Mouse (Mus musculus) forebrain, embryonic 12.5 days (tissue): ENCODE measurements around the gene Fhad1. TPM values are rescaled to one million over a fixed set of nuclear protein-coding genes. Genes with fewer than 3 reads are reported as not detected.

ENCODE experiments used
- ATAC-seq: fragments of 200-750 bp; cut with Nextera tagmentation; 2 replicates; pipeline ENCODE4 v1.8.0; 2017; ENCODE audit warnings: moderate TSS enrichment; ENCODE audit not compliant: low FRiP score
- H3K27ac ChIP-seq: fragments of 300-500 bp; sonication (generic); 2 replicates; pipeline ENCODE4 v1.5.1; 2016; ENCODE audit warnings: mild to moderate bottlenecking
- H3K27me3 ChIP-seq: fragments of 300-500 bp; sonication (generic); 2 replicates; pipeline ENCODE4 v1.6.1; 2016; ENCODE audit warnings: mild to moderate bottlenecking
- H3K36me3 ChIP-seq: fragments of 300-500 bp; sonication (generic); replicated peaks from 2 replicates; pipeline ENCODE4 v1.6.1; 2016; ENCODE audit warnings: mild to moderate bottlenecking
- H3K4me1 ChIP-seq: fragments of 300-500 bp; sonication (generic); 2 replicates; pipeline ENCODE4 v1.6.1; 2016
- H3K4me2 ChIP-seq: fragments of 300-500 bp; sonication (generic); 2 replicates; pipeline ENCODE4 v1.6.1; 2016; ENCODE audit warnings: mild to moderate bottlenecking, moderate library complexity
- H3K4me3 ChIP-seq: fragments of 300-500 bp; sonication (generic); replicated peaks from 2 replicates; pipeline ENCODE4 v1.5.1; 2016; ENCODE audit warnings: mild to moderate bottlenecking
- H3K9ac ChIP-seq: fragments of 300-500 bp; sonication (generic); 2 replicates; pipeline ENCODE4 v1.6.1; 2016; ENCODE audit warnings: mild to moderate bottlenecking
- H3K9me3 ChIP-seq: fragments of 300-500 bp; sonication (generic); 2 replicates; pipeline ENCODE4 v1.6.1; 2016
- WGBS: fragments of 180-500 bp; shearing (Covaris S2); methylation state at CpG from one replicate; pipeline ENCODE4 v1.1.7; 2016; 5-methylcytosine and 5-hydroxymethylcytosine counted together
- polyA plus RNA-seq: library from polyadenylated mRNA; unstranded; fragments of >200 nt; fragmentation: Nextera tagmentation; extraction: Ambion mirVana; gene quantifications from 2 replicates; pipeline ENCODE4 v1.2.1, GENCODE M21; 2016

Gene Fhad1
- polyA plus RNA-seq, 1 experiment from 2014 or later: 1.6 TPM

DNA sequence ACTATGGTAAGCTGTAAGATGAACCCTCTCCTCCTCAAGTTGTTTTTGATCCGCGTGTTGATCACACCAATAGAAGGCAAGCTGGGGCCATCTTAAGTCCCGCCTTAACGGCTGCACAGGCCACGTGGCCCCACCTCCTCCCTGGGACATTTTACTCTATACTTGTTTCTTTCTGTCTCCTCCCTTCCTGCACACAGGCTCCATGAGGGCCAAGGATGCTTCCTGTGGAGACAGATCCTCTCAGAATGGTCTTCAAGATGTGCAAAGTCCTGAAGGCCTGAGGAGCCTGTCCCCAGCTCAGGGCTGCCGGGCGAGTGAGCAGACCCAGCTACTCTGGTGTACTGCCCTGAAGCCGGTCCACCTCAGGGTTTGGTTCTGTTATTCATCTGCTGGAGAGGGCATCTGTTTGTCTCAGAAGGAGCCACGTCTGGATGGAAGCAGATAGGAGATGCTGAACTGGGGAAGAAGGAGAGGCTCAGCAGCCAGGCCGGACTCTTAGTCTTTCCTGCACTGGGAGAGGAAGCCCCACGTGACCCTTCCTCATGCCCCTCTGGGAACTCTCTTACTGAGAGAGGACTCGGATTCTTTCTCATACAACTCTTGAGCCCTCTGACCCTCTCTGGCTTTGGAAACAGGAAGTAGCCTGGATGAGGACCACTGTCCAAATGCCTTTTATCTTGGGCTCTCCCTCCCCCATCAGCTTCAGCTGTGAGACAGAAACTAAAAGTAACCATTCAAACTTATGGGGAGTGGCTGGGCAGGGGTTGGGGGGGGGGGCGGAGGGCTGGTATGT is 101.5 kb downstream of the Fhad1 start:
- no peak overlapping the region for H3K9ac ChIP-seq
- H3K27ac ChIP-seq: no peak overlapping the region
- no peak for ATAC-seq
- H3K9me3 ChIP-seq: no peaks in the 10 kb centered on the region
- no peak overlapping the region for H3K4me2 ChIP-seq
- no peaks in the 10 kb centered on the region for H3K36me3 ChIP-seq
- WGBS: 78% methylated on average over 12 of the region's 13 CpGs
- peaks cover 5% of the 10 kb centered on the region; the same call in 1 of the 2 replicates for H3K4me1 ChIP-seq
- H3K27me3 ChIP-seq: no peaks in the 10 kb centered on the region
- no peak overlapping the region for H3K4me3 ChIP-seq

DNA sequence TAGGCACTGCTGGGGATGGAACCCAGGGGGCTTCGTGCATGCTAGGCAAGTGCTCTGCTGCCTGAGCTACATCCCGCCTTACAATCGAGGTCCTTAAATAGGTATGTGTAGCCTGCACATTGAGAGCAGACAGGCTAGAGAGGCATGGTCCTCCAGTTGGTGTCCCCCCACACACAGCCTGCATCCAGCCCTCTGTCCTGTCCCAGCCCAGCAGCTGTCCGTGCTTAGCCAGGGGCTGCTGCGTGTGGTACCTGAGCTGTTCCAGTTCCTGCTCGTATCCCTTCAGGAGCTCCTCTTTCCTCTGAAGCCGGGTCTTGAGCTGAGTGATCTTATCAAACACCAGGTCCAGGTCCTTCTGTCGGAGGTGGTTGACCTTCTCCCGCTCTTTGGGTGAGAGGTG is 110.2 kb downstream of the Fhad1 start:
- WGBS: 80% methylated on average over 9 of the region's 9 CpGs
- H3K36me3 ChIP-seq: no peaks in the 10 kb centered on the region
- H3K4me3 ChIP-seq: no peak overlapping the region
- no peak for ATAC-seq
- no peak overlapping the region for H3K27ac ChIP-seq
- no peaks in the 10 kb centered on the region for H3K27me3 ChIP-seq
- peaks cover 38% of the 10 kb centered on the region for H3K4me1 ChIP-seq
- no peak overlapping the region for H3K9ac ChIP-seq
- no peak overlapping the region for H3K4me2 ChIP-seq
- no peaks in the 10 kb centered on the region for H3K9me3 ChIP-seq

DNA sequence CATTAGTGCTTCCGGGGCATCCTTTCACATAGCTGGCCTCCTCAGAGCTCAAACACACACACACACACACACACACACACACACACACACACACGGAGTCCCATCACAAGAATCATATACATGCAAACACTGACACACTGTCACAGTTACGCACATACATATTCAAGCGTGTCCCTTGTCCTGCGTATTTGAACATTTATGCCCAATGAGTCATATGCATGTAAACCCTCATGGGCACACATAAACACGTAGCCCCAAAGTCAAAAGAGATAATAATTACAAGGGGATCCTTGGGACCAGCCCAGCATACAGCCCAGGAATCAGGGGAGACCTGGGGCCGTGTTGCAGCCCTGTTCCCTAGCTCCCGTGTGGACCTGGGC is 112.4 kb downstream of the Fhad1 start:
- Histone ChIP-seq H3K9me3 (no peaks in the 10 kb centered on the region), H3K4me3 (no peak overlapping the region), H3K27ac (peak overlapping the region; percentile 96), H3K4me1 (peaks cover 60% of the 10 kb centered on the region), H3K9ac (0 out of 2 replicates have a peak overlapping the region, but pooled peaks have one; percentile 5), H3K4me2 (no peak overlapping the region), H3K27me3 (no peaks in the 10 kb centered on the region), H3K36me3 (no peaks in the 10 kb centered on the region)
- no peak for ATAC-seq
- 78% methylated on average over 8 of the region's 8 CpGs for WGBS

DNA sequence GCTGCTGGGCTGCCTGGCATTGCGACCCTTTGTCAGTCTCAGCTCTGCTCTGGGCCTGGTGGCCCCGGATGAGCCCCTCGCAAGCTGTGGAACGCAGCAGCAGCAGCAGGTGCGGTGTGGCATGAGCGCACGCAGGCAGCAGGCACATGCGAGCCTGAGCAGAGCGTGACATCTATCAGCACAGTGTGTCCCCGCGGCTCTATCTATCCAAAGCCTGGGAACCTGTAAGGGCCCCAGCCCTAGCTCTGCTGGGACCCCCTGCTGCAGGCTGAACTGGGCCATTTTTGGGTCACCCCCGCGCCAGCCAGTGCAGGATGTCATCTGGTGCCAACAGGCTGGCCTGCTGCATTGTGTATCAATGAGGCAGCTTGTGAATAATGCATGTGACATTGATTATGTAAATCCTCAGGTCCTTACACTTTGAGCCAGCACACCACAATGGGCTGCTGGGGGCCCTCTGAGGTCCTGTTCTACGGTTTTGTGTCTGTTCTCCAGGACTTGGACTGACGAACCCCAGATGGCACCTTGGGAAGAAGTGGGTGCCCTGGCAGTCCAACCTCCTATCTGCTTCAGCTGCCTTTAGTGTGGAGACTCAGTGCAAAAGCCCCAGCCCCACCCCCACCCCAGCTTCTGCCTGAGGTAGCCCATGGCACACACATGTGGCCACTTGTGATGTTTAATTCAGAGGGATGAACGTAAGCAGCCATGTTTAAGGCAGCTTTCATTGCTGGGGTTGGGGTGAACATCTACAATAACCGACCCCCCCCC is 113.0 kb downstream of the Fhad1 start:
- Histone ChIP-seq H3K4me2 (peak overlapping the region; percentile 25), H3K9me3 (no peaks in the 10 kb centered on the region), H3K27ac (peak overlapping the region; percentile 96), H3K27me3 (no peaks in the 10 kb centered on the region), H3K9ac (0 out of 2 replicates have a peak overlapping the region, but pooled peaks have one; percentile 31), H3K36me3 (no peaks in the 10 kb centered on the region), H3K4me1 (peaks cover 65% of the 10 kb centered on the region), H3K4me3 (no peak overlapping the region)
- 14% methylated on average over 17 of the region's 17 CpGs for WGBS
- peak; percentile 82 for ATAC-seq

DNA sequence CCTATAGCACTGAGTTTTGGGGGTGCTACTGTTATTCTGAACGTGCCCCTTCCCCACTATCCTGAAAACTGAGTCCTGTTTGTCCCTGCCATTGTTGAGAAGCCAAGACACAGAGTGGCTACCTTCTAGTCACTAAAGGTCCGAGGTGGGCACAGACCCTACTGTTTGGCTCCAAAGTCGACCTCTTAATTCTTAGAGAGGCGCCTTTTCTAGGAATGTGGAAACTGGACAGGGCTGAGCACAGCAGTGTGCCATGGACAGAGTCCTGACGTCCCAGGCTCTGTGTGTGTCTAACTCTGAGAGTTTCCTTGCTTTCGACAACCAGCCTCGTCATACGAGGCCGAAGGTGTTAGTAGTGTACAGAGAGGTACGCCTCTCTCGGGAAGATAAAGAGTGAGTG is 114.5 kb downstream of the Fhad1 start:
- H3K4me2 ChIP-seq: 0 out of 2 replicates have a peak overlapping the region, but pooled peaks have one; percentile 10
- H3K9ac ChIP-seq: no peak overlapping the region
- peak overlapping the region; percentile 96 for H3K27ac ChIP-seq
- WGBS: 39% methylated on average over 11 of the region's 11 CpGs
- H3K4me3 ChIP-seq: no peak overlapping the region
- peaks cover 69% of the 10 kb centered on the region for H3K4me1 ChIP-seq
- no peaks in the 10 kb centered on the region for H3K36me3 ChIP-seq
- no peaks in the 10 kb centered on the region for H3K27me3 ChIP-seq
- no peak for ATAC-seq
- H3K9me3 ChIP-seq: no peaks in the 10 kb centered on the region

DNA sequence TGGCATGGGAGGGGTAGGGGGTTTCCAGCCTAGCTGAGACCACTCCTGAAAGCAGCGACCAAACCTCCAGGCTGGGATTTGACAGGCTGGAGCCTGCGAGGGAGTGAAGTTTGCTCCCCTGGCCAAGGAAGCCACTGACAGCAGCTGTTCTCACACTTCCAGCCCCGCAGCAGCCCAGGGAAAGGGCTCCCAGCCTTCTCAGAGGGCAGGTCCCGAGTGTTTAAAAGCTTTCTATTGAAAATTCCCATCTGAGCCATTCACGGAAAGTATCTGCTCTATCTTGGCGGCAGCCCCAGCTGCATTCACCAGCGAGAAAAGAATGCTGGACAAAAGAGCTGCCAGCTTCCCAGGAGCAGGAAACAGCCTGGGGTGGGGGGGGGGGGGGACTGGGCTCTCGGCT is 114.9 kb downstream of the Fhad1 start:
- ATAC-seq: peak; percentile 34
- 1% methylated on average over 8 of the region's 8 CpGs for WGBS
- H3K9ac ChIP-seq: no peak overlapping the region

DNA sequence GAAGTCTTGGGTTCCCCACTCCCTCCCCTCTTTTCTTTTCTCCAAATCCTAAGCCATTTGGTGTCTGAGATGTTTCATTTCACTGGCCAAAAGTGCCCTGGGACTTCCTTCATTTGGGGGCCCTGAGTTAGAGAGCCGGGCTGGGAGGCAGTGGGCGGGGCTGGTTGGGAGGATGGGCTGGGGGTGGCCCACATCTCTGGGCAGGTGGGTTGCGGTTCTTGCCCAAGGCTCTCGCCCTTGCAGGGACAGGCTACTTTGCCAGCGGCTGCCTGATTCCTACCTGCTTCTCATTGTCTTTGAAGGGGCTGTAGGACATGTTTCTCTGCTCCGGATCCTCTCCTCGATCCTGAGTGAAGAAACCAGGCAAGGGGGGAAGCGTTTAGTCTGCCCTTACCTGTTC is 116.0 kb downstream of the Fhad1 start:
- H3K4me2 ChIP-seq: no peak overlapping the region
- H3K9me3 ChIP-seq: no peaks in the 10 kb centered on the region
- H3K36me3 ChIP-seq: no peaks in the 10 kb centered on the region
- no peaks in the 10 kb centered on the region for H3K27me3 ChIP-seq
- H3K4me3 ChIP-seq: no peak overlapping the region
- no peak for ATAC-seq
- no peak overlapping the region for H3K9ac ChIP-seq
- WGBS: 84% methylated on average over 8 of the region's 8 CpGs
- H3K4me1 ChIP-seq: peaks cover 69% of the 10 kb centered on the region
- H3K27ac ChIP-seq: peak overlapping the region; percentile 96

More for the DNA sequence above, 114.9 kb downstream of the Fhad1 start:
- no peak overlapping the region for H3K4me3 ChIP-seq
- H3K4me1 ChIP-seq: peaks cover 69% of the 10 kb centered on the region
- no peaks in the 10 kb centered on the region for H3K27me3 ChIP-seq
- no peaks in the 10 kb centered on the region for H3K36me3 ChIP-seq
- H3K9me3 ChIP-seq: no peaks in the 10 kb centered on the region
- H3K4me2 ChIP-seq: peak overlapping the region; percentile 10; the same call in 1 of the 2 replicates
- peak overlapping the region; percentile 96 for H3K27ac ChIP-seq

DNA sequence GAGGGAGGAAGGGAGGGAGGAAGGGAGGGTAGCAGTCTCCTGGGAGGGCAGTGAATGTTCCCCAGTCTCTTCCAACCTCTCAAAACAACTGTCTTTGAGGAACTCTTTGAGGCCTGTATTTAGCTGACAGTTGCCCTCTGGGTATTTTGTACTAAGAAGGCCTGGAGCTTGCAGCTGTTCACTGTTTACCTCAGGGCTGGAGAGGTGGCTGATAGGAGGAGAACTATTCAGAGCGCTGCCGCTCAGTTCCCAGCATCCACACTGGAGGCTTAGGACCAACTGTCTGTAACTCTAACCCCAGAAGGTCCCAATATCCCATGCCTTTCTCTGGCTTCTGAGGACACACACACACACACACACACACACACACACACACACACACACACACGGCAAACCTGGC is 117.0 kb downstream of the Fhad1 start:
- Histone ChIP-seq H3K27me3 (no peaks in the 10 kb centered on the region), H3K36me3 (no peaks in the 10 kb centered on the region), H3K9ac (no peak overlapping the region), H3K4me1 (peaks cover 63% of the 10 kb centered on the region), H3K4me2 (no peak overlapping the region), H3K4me3 (no peak overlapping the region), H3K9me3 (no peaks in the 10 kb centered on the region), H3K27ac (peak overlapping the region; percentile 96)
- WGBS: 59% methylated on average over 3 of the region's 3 CpGs
- ATAC-seq: no peak

DNA sequence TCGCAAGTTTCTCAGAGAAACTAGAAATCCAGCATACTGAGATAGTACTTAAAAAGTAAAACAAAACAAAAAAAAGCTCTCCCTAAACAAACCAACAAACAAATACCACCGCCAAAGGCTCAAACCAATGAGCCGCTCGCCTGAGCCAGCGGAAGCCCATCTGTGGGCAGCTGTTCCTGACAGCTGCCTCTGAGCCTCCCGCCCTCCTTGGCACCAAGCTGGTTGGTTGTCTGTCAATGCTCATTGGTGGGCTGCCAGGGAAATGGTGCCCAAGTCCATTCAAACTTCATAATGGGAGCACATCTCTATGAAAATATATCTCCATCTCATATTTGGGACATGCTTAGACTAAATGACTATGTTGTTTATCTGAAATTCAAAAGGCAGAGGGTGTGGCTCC is 117.7 kb downstream of the Fhad1 start:
- ATAC-seq: no peak
- no peak overlapping the region for H3K9ac ChIP-seq
- H3K9me3 ChIP-seq: no peaks in the 10 kb centered on the region
- H3K27me3 ChIP-seq: no peaks in the 10 kb centered on the region
- no peak overlapping the region for H3K4me3 ChIP-seq
- no peak overlapping the region for H3K4me2 ChIP-seq
- 0 out of 2 replicates have a peak overlapping the region, but pooled peaks have one; percentile 1 for H3K27ac ChIP-seq
- H3K36me3 ChIP-seq: no peaks in the 10 kb centered on the region
- WGBS: 74% methylated on average over 6 of the region's 6 CpGs
- H3K4me1 ChIP-seq: peaks cover 57% of the 10 kb centered on the region

DNA sequence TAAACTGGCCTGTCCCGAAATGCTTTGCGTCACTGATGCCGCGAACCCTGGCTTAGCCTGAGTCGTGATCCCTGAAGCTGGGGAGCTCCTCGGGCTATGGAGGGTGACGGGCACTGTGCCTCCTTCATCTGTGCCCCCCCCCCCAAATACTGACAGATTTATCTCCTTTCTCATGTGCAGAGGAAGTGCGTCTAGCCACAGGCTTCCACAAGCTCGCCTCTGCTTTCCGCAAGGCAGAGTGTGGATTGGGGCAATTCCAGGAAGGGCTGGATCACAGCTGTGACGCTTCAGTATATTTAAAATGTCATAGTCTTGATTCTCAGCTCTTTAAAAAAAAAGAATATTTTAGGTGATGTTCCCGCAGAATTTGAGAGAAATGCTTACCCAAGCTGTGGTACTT is 119.1 kb downstream of the Fhad1 start:
- WGBS: 89% methylated on average over 12 of the region's 12 CpGs
- no peak for ATAC-seq
- H3K4me2 ChIP-seq: no peak overlapping the region
- H3K4me1 ChIP-seq: peaks cover 42% of the 10 kb centered on the region
- no peaks in the 10 kb centered on the region for H3K9me3 ChIP-seq
- H3K9ac ChIP-seq: no peak overlapping the region
- no peaks in the 10 kb centered on the region for H3K36me3 ChIP-seq
- no peak overlapping the region for H3K4me3 ChIP-seq
- no peak overlapping the region for H3K27ac ChIP-seq
- no peaks in the 10 kb centered on the region for H3K27me3 ChIP-seq

DNA sequence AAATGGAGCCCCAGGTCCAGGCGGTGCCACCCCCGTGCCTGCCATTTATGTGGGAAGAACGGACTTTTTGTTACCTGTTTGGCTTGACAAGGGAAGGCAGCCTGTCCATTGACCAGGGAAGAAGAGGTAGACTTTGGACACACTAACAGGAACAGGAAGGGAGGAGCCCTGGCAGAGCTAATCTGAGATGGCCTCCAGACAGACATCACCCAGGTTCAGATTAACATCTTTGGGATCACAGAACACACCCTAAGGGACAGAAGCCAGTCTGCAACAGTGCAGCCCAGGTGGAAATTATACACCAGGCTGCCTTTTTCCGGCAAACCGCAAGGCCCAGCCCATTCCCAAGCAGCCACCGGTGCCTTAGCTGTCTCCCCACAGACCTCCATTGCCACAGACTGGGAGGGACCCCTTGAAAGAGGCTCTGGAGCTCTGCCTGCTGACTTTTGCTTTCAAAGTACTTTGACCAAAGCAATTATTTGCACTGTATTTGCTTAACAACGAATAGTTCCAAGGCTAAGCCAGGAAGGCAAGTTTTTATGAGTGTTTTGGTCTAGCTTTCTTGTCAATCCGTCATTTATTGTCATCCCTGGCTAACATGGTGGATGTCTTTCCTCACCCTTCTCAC is 121.6 kb downstream of the Fhad1 start:
- WGBS: 83% methylated on average over 8 of the region's 8 CpGs
- no peak for ATAC-seq
- H3K27me3 ChIP-seq: no peaks in the 10 kb centered on the region
- H3K9ac ChIP-seq: no peak overlapping the region
- no peaks in the 10 kb centered on the region for H3K36me3 ChIP-seq
- no peak overlapping the region for H3K4me2 ChIP-seq
- peaks cover 17% of the 10 kb centered on the region for H3K4me1 ChIP-seq
- H3K9me3 ChIP-seq: no peaks in the 10 kb centered on the region
- H3K4me3 ChIP-seq: no peak overlapping the region
- H3K27ac ChIP-seq: no peak overlapping the region

DNA sequence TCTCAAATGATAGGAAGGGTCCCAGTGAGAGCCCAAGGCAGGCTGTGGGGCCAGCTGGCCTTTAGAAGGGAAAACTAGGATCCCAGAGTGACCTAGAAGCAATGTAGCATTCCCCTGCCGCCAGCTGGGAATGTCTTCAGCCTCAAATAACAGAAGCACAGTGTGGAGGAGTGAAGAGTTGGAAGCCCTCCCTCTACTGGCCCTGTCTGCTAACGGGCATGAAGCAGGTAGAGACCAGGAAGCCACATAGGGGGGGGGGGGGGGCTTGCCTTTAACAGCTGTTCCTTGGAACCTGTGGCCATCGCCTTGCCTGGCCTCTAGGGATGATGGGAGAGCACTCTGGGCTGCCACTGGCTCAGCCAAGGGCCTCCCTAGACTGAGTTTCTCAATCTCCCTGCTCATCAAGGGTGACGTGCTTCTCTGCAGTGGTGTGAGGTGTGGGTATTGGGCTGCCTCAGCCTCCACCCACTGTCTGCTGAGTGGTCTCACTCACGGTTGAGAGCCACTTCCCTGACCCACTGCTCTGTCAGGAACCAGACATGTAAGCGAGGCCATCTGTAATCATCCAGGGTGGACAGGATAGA is 128.4 kb downstream of the Fhad1 start:
- H3K4me1 ChIP-seq: 0 out of 2 replicates have a peak, but pooled peaks cover 5% of the 10 kb centered on the region
- H3K36me3 ChIP-seq: no peaks in the 10 kb centered on the region
- no peak overlapping the region for H3K4me2 ChIP-seq
- no peak for ATAC-seq
- no peaks in the 10 kb centered on the region for H3K9me3 ChIP-seq
- 51% methylated on average over 6 of the region's 6 CpGs for WGBS
- H3K9ac ChIP-seq: no peak overlapping the region
- no peak overlapping the region for H3K4me3 ChIP-seq
- H3K27ac ChIP-seq: no peak overlapping the region
- H3K27me3 ChIP-seq: no peaks in the 10 kb centered on the region; the same call in 1 of the 2 replicates
